Mouse (Mus musculus) bone marrow macrophage, adult 2 months (primary cell): ENCODE measurements around the gene S100a3. TPM values are rescaled to one million over a fixed set of nuclear protein-coding genes. Genes with fewer than 3 reads are reported as not detected.

ENCODE experiments used
- H3K27ac ChIP-seq: 2 replicates; pipeline ENCODE4 v1.5.1; 2012; ENCODE audit warnings: low read depth, low read length; ENCODE audit not compliant: insufficient read depth
- H3K4me1 ChIP-seq: 2 replicates; pipeline ENCODE4 v1.6.1; 2012; ENCODE audit warnings: low read length; ENCODE audit not compliant: control insufficient read depth, insufficient read depth
- H3K4me3 ChIP-seq: 2 replicates; pipeline ENCODE4 v1.5.1; 2012; ENCODE audit warnings: mild to moderate bottlenecking, low read length, moderate library complexity; ENCODE audit not compliant: insufficient read depth
- CTCF ChIP-seq: IDR thresholded peaks from 2 replicates; pipeline ENCODE4 v1.5.1; 2012; ENCODE audit warnings: low read depth, mild to moderate bottlenecking, low read length, moderate library complexity
- POLR2A ChIP-seq: IDR thresholded peaks from 2 replicates; pipeline ENCODE4 v1.6.1; 2012; ENCODE audit warnings: mild to moderate bottlenecking, low read depth, low read length, borderline replicate concordance
- polyA plus RNA-seq: library from polyadenylated mRNA; stranded (reverse); fragments of >200 nt; gene quantifications from 2 replicates; pipeline ENCODE4 v1.2.4, GENCODE M21; 2012; ENCODE audit not compliant: missing spikeins, insufficient read depth, insufficient read length

S100a3 gene
- not detected in 2 replicates for polyA plus RNA-seq

- Histone ChIP-seq H3K4me3 (no peak within 1 kb of the TSS), H3K27ac (no peak within 1 kb of the TSS), H3K4me1 (no peaks in the 10 kb centered on the region)
- TF ChIP-seq POLR2A (no peak), CTCF (no peak)
These were observed at the start of gene S100a3 for GRCm38 (mm10) chr3:90560008-90560628. Gene S100a3 (plus strand): TSS chr3:90560578.

- peaks cover 37% of the 10 kb centered on the region for H3K4me1 ChIP-seq
- TF ChIP-seq CTCF (no peak), POLR2A (no peak)
These were observed 48.1 kb upstream of the S100a3 start for GRCm38 (mm10) chr3:90512276-90512675.

GRCm38 (mm10) chr3:90512948-90513642 lies 47.3 kb upstream of the S100a3 start:
- Histone ChIP-seq H3K27ac (no peak overlapping the region), H3K4me1 (peaks cover 38% of the 10 kb centered on the region), H3K4me3 (peak overlapping the region; percentile 71)
- TF ChIP-seq POLR2A (no peak), CTCF (no peak)

More at GRCm38 (mm10) chr3:90512276-90512675, 48.1 kb upstream of the S100a3 start:
- no peak overlapping the region for H3K4me3 ChIP-seq
- H3K27ac ChIP-seq, result no peak overlapping the region

- H3K27ac ChIP-seq, result peak within 1 kb of the TSS; percentile 23
- H3K4me3 ChIP-seq, result peak within 1 kb of the TSS; percentile 71
- H3K4me1 ChIP-seq, result peaks cover 38% of the 10 kb centered on the region
- no peak for TF ChIP-seq CTCF
- TF ChIP-seq POLR2A, result no peak
These were observed 46.4 kb upstream of the S100a3 start, which contains the start of the genes S100a1 and S100a13 for GRCm38 (mm10) chr3:90513796-90514590. Gene S100a1 (minus strand): TSS chr3:90514392. Gene S100a13 (plus strand): TSS chr3:90514435.

GRCm38 (mm10) chr3:90514691-90515090 lies 45.7 kb upstream of the S100a3 start:
- no peak for TF ChIP-seq POLR2A
- TF ChIP-seq CTCF, result no peak
- H3K4me3 ChIP-seq, result peak overlapping the region; percentile 71
- H3K4me1 ChIP-seq, result peaks cover 38% of the 10 kb centered on the region
- H3K27ac ChIP-seq, result no peak overlapping the region

- no peak overlapping the region for H3K27ac ChIP-seq
- peaks cover 40% of the 10 kb centered on the region for H3K4me1 ChIP-seq
- TF ChIP-seq POLR2A (no peak), CTCF (no peak)
- H3K4me3 ChIP-seq, result peak overlapping the region; percentile 71
These were observed 45.1 kb upstream of the S100a3 start for GRCm38 (mm10) chr3:90515242-90515641.

- Histone ChIP-seq H3K4me3 (peak overlapping the region; percentile 71; the same call in 1 of the 2 replicates), H3K27ac (no peak overlapping the region), H3K4me1 (peaks cover 46% of the 10 kb centered on the region)
- TF ChIP-seq CTCF (no peak), POLR2A (no peak)
These were observed 44.6 kb upstream of the S100a3 start for GRCm38 (mm10) chr3:90515789-90516188.

GRCm38 (mm10) chr3:90517711-90518110 lies 42.7 kb upstream of the S100a3 start:
- TF ChIP-seq POLR2A (no peak), CTCF (no peak)
- H3K27ac ChIP-seq, result no peak overlapping the region

GRCm38 (mm10) chr3:90525421-90525820 lies 35.0 kb upstream of the S100a3 start:
- Histone ChIP-seq H3K27ac (no peak overlapping the region), H3K4me3 (no peak overlapping the region), H3K4me1 (peaks cover 6% of the 10 kb centered on the region)
- TF ChIP-seq POLR2A, result no peak
- TF ChIP-seq CTCF, result peak; percentile 36

More at GRCm38 (mm10) chr3:90517711-90518110, 42.7 kb upstream of the S100a3 start:
- peaks cover 42% of the 10 kb centered on the region for H3K4me1 ChIP-seq
- no peak overlapping the region for H3K4me3 ChIP-seq
